Mouse (Mus musculus) brown adipose tissue, adult 24 weeks (tissue): Measurements from ENCODE around the gene Hist1h2bf. TPM values are rescaled to one million over a fixed set of nuclear protein-coding genes. Genes with fewer than 3 reads are reported as not detected.
A peak's percentile ranks its signal among the peaks of the same experiment; 100 is the strongest.
"Not testable (repeated sequence)": the region's sequence is repeated elsewhere in the genome, so short reads cannot be mapped to it uniquely, and the experiment has no call there.

ENCODE experiments used
- H3K27ac ChIP-seq: fragments of 200-500 bp; replicated peaks from 2 replicates; pipeline ENCODE4 v1.5.1; 2012; ENCODE audit warnings: low read depth, mild to moderate bottlenecking, low read length
- H3K4me1 ChIP-seq: fragments of 200-500 bp; 2 replicates; pipeline ENCODE4 v1.6.1; 2012; ENCODE audit warnings: low read length, mixed read lengths; ENCODE audit not compliant: control insufficient read depth, insufficient read depth, insufficient read length
- H3K4me3 ChIP-seq: fragments of 200-500 bp; 2 replicates; pipeline ENCODE4 v1.5.1; 2012; ENCODE audit warnings: low read depth, mild to moderate bottlenecking, low read length, moderate library complexity; ENCODE audit not compliant: insufficient read depth
- polyA plus RNA-seq: library from polyadenylated mRNA; stranded (reverse); fragments of >200 nt; gene quantifications from 2 replicates; pipeline ENCODE4 v1.2.4, GENCODE M21; 2012; ENCODE audit not compliant: missing spikeins, insufficient read depth, insufficient read length

The Hist1h2bf gene
- polyA plus RNA-seq, 1 experiment, result not detected

GRCm38 (mm10) chr13:23581408-23582218 is 7.6 kb upstream of the Hist1h2bf start, which contains the start of gene Hist1h4d:
Gene Hist1h4d (plus strand): TSS chr13:23581598.
- Histone ChIP-seq H3K4me1 (peaks cover 11% of the 10 kb centered on the region; the same call in 1 of the 2 replicates), H3K4me3 (peak within 1 kb of the TSS; percentile 54), H3K27ac (no peak within 1 kb of the TSS)

- no peak overlapping the region for H3K27ac ChIP-seq
- peaks cover 4% of the 10 kb centered on the region; the same call in 1 of the 2 replicates for H3K4me1 ChIP-seq
- no peak overlapping the region for H3K4me3 ChIP-seq
These were observed 3.8 kb upstream of the Hist1h2bf start for GRCm38 (mm10) chr13:23577835-23578234.

GRCm38 (mm10) chr13:23576906-23577639 is 3.1 kb upstream of the Hist1h2bf start:
- 0 out of 2 replicates have a peak, but pooled peaks cover 2% of the 10 kb centered on the region for H3K4me1 ChIP-seq
- H3K4me3 ChIP-seq, result no peak overlapping the region
- no peak overlapping the region for H3K27ac ChIP-seq

GRCm38 (mm10) chr13:23576351-23576881 is 2.4 kb upstream of the Hist1h2bf start:
- no peak overlapping the region for H3K27ac ChIP-seq
- 0 out of 2 replicates have a peak overlapping the region, but pooled peaks have one; percentile 6 for H3K4me3 ChIP-seq
- H3K4me1 ChIP-seq, result 0 out of 2 replicates have a peak, but pooled peaks cover 2% of the 10 kb centered on the region

- H3K27ac ChIP-seq, H3K4me1 ChIP-seq: not testable (repeated sequence)
- peak overlapping the region; percentile 59 for H3K4me3 ChIP-seq
These were observed 1.9 kb upstream of the Hist1h2bf start for GRCm38 (mm10) chr13:23575864-23576313.

GRCm38 (mm10) chr13:23575271-23575851 is 1.4 kb upstream of the Hist1h2bf start, which contains the start of gene Hist1h3d:
Gene Hist1h3d (plus strand): TSS chr13:23575763.
- Histone ChIP-seq H3K4me3 (peak within 1 kb of the TSS; percentile 59), H3K27ac (no peak within 1 kb of the TSS), H3K4me1 (0 out of 2 replicates have a peak, but pooled peaks cover 2% of the 10 kb centered on the region)

- H3K4me1 ChIP-seq, H3K27ac ChIP-seq: not testable (repeated sequence)
- H3K4me3 ChIP-seq, result peak overlapping the region; percentile 28
These were observed 662 bp upstream of the Hist1h2bf start for GRCm38 (mm10) chr13:23574546-23575170.

- H3K4me1 ChIP-seq, H3K27ac ChIP-seq: not testable (repeated sequence)
- H3K4me3 ChIP-seq, result peak overlapping the region; percentile 49
These were observed 730 bp downstream of the Hist1h2bf start for GRCm38 (mm10) chr13:23573034-23573897.

GRCm38 (mm10) chr13:23572218-23573033 is 1.6 kb downstream of the Hist1h2bf start:
- Histone ChIP-seq H3K4me3 (no peak overlapping the region), H3K27ac (no peak overlapping the region), H3K4me1 (0 out of 2 replicates have a peak, but pooled peaks cover 2% of the 10 kb centered on the region)

GRCm38 (mm10) chr13:23571504-23572217 is 2.3 kb downstream of the Hist1h2bf start:
- H3K27ac ChIP-seq, result 0 out of 2 replicates have a peak overlapping the region, but pooled peaks have one; percentile 74
- H3K4me3 ChIP-seq, result peak overlapping the region; percentile 59
- not testable (repeated sequence) for H3K4me1 ChIP-seq

GRCm38 (mm10) chr13:23571022-23571503 is 2.9 kb downstream of the Hist1h2bf start, which contains the start of the genes Hist1h2ae and Hist1h2bg:
Gene Hist1h2ae (minus strand): TSS chr13:23571220.
Gene Hist1h2bg (plus strand): TSS chr13:23571396.
- 0 out of 2 replicates have a peak, but pooled peaks cover 2% of the 10 kb centered on the region for H3K4me1 ChIP-seq
- H3K4me3 ChIP-seq, result peak within 1 kb of the TSS; percentile 61
- H3K27ac ChIP-seq, result peak within 1 kb of the TSS; percentile 74; the same call in 1 of the 2 replicates
